Mouse (Mus musculus) mouse embryonic stem cell (cell line): ENCODE data around the gene Col6a2.

Experiments used
- in situ Hi-C, 2 experiments: fragments of 300-500 bp; cut with MboI; formaldehyde crosslinking; loops; 1 replicate in 1 of 2; 3 replicates in 1 of 2; pipeline ENCODE4 v1.14.3; 2019 to 2020; ENCODE audit warnings: low sequenced_read_pairs in 2 of 2, low pct_unique_long_range_greater_than_20kb in 1 of 2, mixed read lengths in 1 of 2; ENCODE audit not compliant: unreplicated experiment in 1 of 2

Gene Col6a2

DNA sequence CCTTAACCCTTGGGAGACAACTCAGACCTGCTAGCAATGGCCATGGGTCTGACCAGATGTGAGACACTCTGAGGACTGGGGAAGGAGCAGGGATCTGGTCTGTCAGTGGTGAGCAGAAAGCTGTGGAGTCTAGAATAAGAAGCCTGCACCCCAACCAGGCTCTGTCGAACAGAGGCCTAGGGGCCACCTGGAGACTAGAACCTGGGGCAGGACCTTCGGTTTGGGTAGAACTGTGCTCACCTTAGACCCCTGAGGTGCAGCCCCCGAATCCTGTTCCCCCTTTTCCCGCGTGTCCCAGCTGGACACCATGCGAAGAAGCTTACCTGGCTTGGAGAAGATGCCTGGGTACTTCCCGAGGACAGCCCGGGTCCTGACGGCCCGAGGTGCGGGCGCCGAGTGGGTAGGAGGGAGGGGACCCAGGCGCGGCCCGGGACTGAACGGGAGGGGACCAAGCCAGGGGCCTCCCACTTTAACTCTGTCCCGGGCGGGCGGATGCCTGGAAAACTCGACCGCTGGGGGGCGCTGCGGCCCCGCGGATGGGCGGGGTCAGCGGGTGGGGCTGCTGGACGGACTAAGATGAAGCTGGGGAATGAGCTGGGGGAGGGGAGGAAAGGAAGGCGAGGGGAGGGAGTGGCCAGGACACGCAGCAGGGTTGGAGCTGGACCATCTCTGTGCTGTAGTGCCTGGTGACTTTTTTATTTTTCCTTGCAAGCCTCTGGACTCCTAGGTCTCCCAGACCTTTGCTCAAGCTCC, at the start of gene Col6a2:
Gene Col6a2, minus strand, starts transcription at position 703 of the 753 bp plus-strand sequence.
- in situ Hi-C loops: no loop called here

GRCm38 (mm10) chr10:76671939-76672338, 48.5 kb upstream of the Col6a2 start:
- in situ Hi-C loops: no loop called here

DNA sequence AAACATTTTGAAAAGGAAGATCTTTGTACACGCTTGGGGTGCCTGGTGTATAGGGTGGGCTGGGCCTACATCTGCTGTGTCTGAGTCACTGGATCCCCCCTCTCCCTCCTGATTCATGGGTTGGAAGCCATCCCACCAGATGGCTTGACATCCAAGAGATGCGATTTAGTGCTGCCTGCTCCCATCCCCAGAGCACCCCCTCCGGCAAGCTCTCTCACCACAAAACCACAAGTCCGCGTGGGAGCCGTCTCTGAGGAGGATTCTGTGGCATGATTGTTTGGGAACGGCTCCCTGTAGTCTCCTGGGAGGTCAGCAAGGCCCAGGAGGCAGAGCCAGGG, 45.5 kb upstream of the Col6a2 start:
- in situ Hi-C loops: no loop called here

- in situ Hi-C loops: no loop called here
Measured at GRCm38 (mm10) chr10:76668261-76668946, 45.0 kb upstream of the Col6a2 start.

DNA sequence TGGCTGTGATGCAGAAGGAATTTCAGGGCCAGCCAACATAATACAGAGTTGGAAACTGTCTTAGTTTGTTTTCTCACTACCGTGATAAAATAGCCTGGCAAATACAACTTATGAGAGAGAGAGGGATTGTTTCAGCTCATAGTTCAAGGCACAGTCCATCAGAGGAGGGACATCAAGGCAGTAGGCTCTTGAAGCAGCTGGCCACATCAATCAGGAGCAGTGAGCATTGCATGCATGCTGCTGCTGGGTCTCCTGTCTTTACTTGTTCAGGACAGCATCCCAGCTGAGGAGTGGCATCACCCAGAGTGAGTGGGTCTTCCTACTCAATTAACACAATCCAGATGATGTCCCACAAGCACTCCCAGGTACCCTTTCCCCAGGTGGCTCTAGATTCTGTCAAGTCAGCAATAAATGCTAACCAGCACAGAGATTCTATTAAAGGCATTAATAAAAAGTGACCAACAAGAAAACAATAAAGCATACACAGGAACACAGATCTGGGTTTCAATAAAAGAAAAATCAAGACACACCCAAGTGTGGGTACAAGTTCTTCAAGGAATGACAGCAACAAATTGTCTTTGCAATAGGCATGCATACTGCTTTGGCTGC, 43.9 kb upstream of the Col6a2 start:
- in situ Hi-C loops: no loop called here

- in situ Hi-C loops: no loop called here
Measured at GRCm38 (mm10) chr10:76665551-76665950, 42.1 kb upstream of the Col6a2 start.

GRCm38 (mm10) chr10:76664156-76665115, 41.0 kb upstream of the Col6a2 start:
- in situ Hi-C loops: no loop called here

- in situ Hi-C loops: no loop called here
Measured at GRCm38 (mm10) chr10:76653345-76654336, 30.2 kb upstream of the Col6a2 start.

DNA sequence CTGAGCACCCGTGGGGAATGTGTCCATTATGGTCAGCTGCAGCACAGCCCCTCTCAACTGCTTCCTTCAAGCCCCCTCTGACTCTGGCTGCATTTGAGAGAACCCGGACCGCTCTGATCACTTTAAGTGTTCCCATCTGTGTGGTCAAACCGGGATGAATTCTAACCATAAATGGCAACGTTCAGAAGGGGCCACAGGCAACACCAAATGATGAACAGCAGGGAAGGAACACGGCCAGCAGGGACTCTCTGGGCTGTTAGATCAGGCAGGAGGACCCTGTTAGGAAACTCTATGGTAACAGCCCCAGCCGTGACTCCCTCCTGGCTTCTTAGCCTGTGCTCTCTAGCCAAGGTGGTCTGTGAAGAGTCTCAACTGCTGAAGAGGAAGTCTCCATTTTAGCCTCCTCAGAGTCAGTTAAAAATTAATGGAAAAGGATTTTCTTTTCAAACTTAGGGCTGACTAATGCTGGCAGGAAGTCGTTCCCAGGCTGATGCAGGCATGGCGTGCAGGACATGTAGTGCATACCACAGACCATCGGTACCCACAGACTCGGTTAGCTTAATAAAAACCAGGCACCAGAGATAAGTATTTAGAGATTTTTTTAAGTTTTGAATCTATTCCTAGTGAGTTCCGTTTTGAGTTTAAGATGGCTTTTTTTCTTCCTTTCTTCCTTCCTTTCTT, 27.4 kb upstream of the Col6a2 start:
- in situ Hi-C loops: no loop called here

DNA sequence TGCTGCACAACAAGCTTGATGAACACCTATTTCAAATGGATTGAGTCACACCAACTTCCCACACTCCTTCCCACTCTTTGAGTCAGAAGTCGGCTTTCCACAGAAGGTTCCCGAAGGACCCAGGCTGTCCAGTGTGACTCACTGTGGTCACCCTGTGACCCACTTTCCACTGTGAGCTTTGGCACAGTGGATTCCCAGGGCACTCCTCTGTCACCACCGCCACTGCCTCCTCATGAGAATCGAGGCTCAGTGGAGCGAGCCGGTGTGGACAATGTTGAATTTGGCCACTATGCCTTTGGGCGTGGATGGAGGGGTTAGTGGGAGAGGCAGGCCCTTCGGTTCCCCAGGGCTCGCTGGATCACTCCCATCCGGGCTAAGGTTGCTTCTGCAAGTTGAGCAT, 25.3 kb upstream of the Col6a2 start:
- in situ Hi-C loops: no loop called here

DNA sequence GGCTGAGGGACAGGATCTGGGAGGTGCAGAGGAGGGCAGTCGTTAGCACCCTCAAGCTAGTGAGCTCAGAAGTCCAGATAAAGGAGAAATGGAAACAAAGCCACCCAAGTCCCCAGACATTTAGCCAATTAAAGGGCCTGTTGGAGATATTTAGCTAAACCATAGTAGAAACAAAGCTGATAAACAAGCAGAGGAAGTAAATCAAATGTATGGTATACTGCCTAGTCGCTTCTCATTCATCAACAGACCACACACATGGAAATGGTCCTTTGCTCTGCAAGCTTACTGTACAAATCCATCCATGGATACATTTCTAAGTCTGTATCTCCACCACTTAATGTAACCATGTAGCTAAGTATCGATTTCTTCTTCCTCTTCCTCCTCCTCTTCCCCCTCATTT, 24.0 kb upstream of the Col6a2 start:
- in situ Hi-C loops: no loop called here

DNA sequence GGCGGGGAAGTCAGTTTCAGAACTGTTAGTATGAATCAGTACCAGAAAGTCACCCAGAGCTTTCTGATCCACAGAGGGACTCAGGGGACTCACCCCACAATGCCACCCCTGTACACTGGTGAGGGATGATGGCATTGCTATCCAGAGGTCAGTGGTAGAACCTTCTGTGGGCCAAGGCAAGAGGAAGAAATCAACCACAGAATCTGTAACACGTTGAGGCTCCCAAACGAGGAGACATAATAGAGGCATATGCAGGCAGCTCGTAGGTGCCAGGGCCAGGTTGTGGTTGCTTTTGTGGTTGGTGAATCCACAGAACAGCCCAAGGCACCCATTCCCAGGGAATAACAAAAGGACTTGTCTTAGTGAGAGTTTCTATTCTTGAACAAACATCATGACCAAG, 22.3 kb upstream of the Col6a2 start:
- in situ Hi-C loops: no loop called here

GRCm38 (mm10) chr10:76645066-76645465, 21.6 kb upstream of the Col6a2 start:
- in situ Hi-C loops: no loop called here

DNA sequence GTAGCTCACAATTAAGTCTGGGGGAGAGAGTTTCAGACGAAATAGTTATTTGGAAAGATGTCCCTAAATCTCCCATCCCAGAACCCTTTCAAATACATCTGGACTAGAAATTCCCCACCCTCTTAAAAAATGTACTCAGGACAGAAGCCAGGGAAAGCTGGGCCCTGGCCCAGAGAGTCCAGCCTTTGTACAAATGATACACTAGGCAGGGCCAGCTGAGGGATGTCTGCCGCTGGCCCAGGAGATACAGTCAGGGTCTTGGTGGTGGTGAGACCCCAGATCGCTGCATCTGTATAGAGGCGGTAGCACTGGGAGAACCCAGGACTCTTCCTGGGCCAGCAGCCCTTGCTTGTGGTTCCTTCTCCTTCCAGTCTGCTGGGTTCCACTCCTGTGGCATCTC, 20.6 kb upstream of the Col6a2 start:
- in situ Hi-C loops: no loop called here

DNA sequence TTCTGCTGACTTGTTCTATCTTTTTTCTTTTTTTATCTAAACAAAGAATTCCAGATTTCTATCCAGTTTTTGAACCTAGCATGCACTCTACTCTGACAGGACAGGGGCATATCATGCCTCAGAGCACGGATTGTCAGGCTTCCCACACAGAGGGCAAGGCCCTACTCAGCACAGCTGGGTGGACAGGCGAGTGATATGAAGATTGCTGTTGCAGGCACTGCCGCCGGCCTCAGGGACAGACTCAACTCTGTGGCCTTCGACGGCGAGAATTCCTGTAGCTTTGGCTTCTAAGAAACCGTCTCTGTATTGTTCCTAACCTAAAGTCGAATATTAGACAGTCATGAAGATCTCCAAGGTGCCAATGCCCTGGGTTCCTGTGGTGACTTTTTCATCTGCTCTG, 20.0 kb upstream of the Col6a2 start:
- in situ Hi-C loops: no loop called here

DNA sequence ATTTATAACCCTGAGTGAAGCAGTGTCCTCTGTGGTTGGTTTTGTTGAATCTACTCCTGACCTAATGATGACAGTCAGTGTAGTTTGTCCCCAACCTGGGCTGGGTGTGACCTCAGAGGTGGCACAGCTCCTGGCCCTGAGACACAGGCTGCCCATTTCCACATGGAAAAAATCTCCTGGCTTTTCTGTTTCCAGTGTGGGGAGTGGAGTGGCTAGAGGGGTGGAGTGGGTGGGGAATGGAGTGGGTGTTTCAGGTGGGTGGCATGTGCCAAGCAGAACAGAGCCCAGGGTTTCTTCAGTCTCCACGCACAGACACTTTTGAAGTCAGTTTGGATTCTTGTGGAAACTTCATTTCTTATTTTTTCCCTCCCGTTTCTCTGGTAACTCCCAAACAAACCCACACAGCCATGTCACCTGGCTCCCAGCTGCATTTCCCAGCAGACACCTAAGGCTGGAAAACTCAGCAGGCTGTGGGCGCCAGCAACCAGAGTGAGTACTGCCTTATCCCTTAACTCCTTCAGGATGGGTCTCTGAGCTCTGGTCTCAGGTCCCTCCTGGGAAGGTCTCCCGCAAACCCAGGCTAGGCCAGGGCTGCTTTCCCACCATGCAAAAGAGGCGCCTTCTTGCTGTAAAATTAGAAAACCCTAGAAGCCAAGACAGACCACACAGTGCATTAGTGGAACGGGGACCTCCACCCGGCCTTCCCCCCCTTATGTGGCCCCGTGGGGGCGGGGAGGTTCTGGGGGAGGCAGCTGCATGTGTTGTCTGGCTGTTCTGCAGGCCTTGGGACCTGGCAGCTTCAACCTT, 19.4 kb upstream of the Col6a2 start:
- in situ Hi-C loops: no loop called here
